Mouse (Mus musculus) kidney, adult 2 months (tissue): ENCODE measurements around the gene Sycp2l. TPM values are rescaled to one million over a fixed set of nuclear protein-coding genes. Genes with fewer than 3 reads are reported as not detected.

Experiments used
- DNase-seq: peaks from one replicate; pipeline ENCODE4 v3.0.0; 2021
- H3K27ac ChIP-seq: fragments of 200-500 bp; 2 replicates; pipeline ENCODE4 v1.5.1; 2012; ENCODE audit warnings: low read depth, low read length, control low read depth, inconsistent platforms; ENCODE audit not compliant: insufficient read depth
- H3K27me3 ChIP-seq: fragments of 200-500 bp; replicated peaks from 2 replicates; pipeline ENCODE4 v1.6.1; 2012; ENCODE audit warnings: mild to moderate bottlenecking, moderate library complexity, low read length, inconsistent platforms; ENCODE audit not compliant: control insufficient read depth, insufficient read depth
- H3K36me3 ChIP-seq: fragments of 200-500 bp; 2 replicates; pipeline ENCODE4 v1.6.1; 2012; ENCODE audit warnings: mild to moderate bottlenecking, moderate library complexity, low read length, inconsistent platforms; ENCODE audit not compliant: control insufficient read depth, insufficient read depth
- H3K4me1 ChIP-seq: fragments of 200-500 bp; 2 replicates; pipeline ENCODE4 v1.6.1; 2011; ENCODE audit warnings: low read length; ENCODE audit not compliant: control insufficient read depth, insufficient read depth
- H3K4me3 ChIP-seq: fragments of 200-500 bp; 2 replicates; pipeline ENCODE4 v1.5.1; 2011; ENCODE audit warnings: mild to moderate bottlenecking, low read depth, low read length, control low read depth; ENCODE audit not compliant: insufficient read depth
- CTCF ChIP-seq: fragments of 200-500 bp; conservative IDR thresholded peaks from 2 replicates; pipeline ENCODE4 v1.5.1; 2011; ENCODE audit warnings: low read depth, mild to moderate bottlenecking, control low read depth, low read length, moderate library complexity, mixed read lengths; ENCODE audit not compliant: insufficient read depth, insufficient read length
- POLR2A ChIP-seq: fragments of 200-500 bp; IDR thresholded peaks from one replicate; pipeline ENCODE4 v1.6.1; 2011; ENCODE audit warnings: low read depth, low read length, control low read depth
- WGBS: fragments of 180-500 bp; shearing (Covaris S2); methylation state at CpG from one replicate; pipeline ENCODE4 v1.1.7; 2018; 5-methylcytosine and 5-hydroxymethylcytosine counted together
- polyA plus RNA-seq: library from polyadenylated mRNA; depleted of rRNA; stranded (reverse); fragments of >200 nt; gene quantifications from 2 replicates; pipeline ENCODE4 v1.2.3, GENCODE M21; 2012

Gene Sycp2l
- polyA plus RNA-seq, 1 experiment, result not detected

DNA sequence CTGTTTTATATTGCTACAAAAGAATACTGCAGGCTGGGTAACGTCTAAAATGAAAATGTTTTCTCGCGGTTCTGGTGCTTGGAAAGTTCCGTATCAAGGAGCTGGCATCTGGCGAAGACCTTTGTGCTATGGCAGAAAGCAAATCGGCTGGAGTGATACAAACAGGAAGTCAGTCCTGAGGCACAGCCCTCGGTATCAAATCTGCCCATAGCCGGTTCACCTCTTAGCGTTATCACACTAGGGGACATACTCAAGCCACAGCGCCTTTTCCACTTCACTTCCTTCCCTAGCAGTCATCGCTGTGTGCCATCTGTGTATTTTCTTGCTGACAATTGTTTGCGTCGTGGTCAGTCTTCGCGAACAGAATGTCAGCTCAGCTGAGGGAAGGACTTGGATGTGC lies 15.8 kb upstream of the Sycp2l start:
- no peak for TF ChIP-seq CTCF
- no peak for TF ChIP-seq POLR2A

DNA sequence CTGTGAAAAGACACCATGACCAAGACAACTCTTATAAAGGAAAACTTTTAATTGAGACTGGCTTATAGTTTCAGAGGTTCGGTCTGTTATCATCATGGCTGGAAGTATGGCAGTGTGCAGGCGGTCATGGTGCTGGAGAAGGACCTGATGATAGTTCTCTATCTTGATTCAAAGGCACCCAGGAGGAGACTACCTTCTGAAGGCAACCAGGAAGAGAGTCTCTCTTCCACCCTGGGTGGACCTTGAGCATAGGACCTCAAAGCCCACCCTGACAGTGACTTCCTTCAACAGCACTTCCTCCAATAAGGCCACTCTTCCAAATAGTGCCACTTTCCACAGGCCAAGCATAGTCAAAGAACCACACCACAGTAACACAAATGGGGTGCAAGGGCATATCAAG lies 14.1 kb upstream of the Sycp2l start:
- DNase-seq, result no peak
- no peak for TF ChIP-seq CTCF
- no peak for TF ChIP-seq POLR2A
- no peaks in the 10 kb centered on the region for H3K36me3 ChIP-seq
- H3K27me3 ChIP-seq, result no peaks in the 10 kb centered on the region
- no peak overlapping the region for H3K27ac ChIP-seq
- 98% methylated on average over 2 of the region's 2 CpGs for WGBS
- no peaks in the 10 kb centered on the region for H3K4me1 ChIP-seq
- H3K4me3 ChIP-seq, result no peak overlapping the region

More for the DNA sequence above, 15.8 kb upstream of the Sycp2l start:
- WGBS, result 85% methylated on average over 15 of the region's 15 CpGs
- Histone ChIP-seq H3K4me3 (no peak overlapping the region), H3K27ac (no peak overlapping the region), H3K27me3 (no peaks in the 10 kb centered on the region; the same call in 1 of the 2 replicates), H3K4me1 (no peaks in the 10 kb centered on the region), H3K36me3 (no peaks in the 10 kb centered on the region)
- DNase-seq, result no peak

DNA sequence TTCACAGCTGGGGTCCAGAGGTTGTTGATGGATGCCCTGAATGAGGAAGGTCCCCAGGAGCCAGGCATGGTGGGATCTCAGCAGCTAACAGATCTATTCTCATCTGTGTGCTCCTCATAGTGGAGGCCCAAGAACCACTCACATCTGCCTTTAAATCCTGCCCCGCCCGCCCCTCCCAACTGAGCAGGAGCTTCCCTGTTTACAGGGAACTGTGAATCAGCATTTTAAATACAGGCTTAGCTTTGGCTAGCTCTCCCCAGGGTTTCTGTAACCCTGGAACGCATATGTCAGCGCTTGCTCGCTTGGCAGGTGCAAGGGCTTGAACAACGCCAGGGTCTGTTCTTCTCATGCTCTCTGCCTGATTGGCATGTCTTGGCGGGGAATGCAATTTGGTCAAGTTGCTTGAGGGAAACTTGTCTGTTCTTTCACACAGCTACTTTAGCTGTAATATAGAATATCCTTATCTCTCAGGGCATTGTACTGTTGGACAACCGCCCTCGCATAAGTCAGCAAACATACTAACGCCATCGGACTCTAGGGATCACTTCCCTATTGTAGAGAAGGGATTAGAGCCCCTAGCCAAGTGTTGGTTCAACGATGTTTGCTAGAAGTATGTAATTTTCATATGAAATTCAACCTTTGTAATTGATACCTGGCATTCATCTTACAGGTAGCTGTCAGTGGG lies 10.1 kb upstream of the Sycp2l start:
- H3K4me1 ChIP-seq, result no peaks in the 10 kb centered on the region
- no peak overlapping the region for H3K27ac ChIP-seq
- H3K27me3 ChIP-seq, result no peaks in the 10 kb centered on the region
- H3K36me3 ChIP-seq, result no peaks in the 10 kb centered on the region
- WGBS, result 85% methylated on average over 12 of the region's 12 CpGs
- DNase-seq, result no peak
- TF ChIP-seq POLR2A (no peak), CTCF (no peak)
- no peak overlapping the region for H3K4me3 ChIP-seq

DNA sequence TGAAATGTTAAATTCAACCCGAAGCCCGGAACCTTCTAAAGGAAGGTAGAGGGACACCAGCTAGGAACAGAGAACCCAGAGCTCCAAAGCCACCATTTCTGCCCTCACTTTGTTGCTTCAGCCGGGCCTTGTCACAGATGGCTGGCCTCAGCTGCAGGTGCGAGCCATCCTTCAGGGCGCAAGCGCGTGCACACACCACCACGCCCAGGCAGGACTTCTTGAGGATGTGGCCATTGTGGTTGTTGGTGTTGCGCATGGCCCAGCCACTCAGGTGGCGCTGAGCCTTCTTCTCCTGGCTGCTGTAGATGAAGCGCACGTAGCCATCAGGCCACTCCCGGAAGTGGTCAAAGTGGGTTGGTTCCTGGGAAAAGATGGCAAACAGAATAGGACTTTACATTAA lies 8.6 kb upstream of the Sycp2l start:
- no peak for DNase-seq
- Histone ChIP-seq H3K27ac (no peak overlapping the region), H3K4me1 (no peaks in the 10 kb centered on the region), H3K36me3 (no peaks in the 10 kb centered on the region), H3K27me3 (no peaks in the 10 kb centered on the region), H3K4me3 (no peak overlapping the region)
- TF ChIP-seq POLR2A (no peak), CTCF (no peak)
- WGBS, result 91% methylated on average over 13 of the region's 13 CpGs

DNA sequence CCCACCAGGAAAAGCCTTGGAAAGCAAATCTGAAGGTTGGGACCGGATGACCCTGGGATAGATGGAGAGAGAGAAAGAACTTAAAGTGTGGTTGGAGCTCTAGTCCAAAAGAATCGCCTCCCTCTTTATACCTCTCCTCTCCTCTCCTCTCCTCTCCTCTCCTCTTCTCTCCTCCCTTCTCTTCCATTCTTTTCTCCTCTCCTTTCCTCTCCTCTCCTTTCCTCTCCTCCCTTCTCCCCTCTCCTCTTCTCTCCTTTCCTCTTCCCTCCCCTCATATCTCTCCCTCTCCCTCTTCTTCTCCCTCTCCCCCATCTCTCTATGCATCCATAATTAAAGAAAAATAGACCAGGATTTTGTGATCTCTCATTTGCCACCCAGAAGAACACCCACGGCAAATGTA lies 3.2 kb upstream of the Sycp2l start, which contains the start of gene Gcm2:
Gcm2 (minus strand) TSS at position 101 of the 400 bp plus-strand sequence.
- no peak for DNase-seq
- no peak within 1 kb of the TSS for H3K27ac ChIP-seq
- no peaks in the 10 kb centered on the region for H3K4me1 ChIP-seq
- 77% methylated on average over 3 of the region's 3 CpGs for WGBS
- H3K4me3 ChIP-seq, result no peak within 1 kb of the TSS
- no peaks in the 10 kb centered on the region for H3K36me3 ChIP-seq
- TF ChIP-seq POLR2A, result no peak
- no peak for TF ChIP-seq CTCF
- H3K27me3 ChIP-seq, result no peaks in the 10 kb centered on the region; the same call in 1 of the 2 replicates

DNA sequence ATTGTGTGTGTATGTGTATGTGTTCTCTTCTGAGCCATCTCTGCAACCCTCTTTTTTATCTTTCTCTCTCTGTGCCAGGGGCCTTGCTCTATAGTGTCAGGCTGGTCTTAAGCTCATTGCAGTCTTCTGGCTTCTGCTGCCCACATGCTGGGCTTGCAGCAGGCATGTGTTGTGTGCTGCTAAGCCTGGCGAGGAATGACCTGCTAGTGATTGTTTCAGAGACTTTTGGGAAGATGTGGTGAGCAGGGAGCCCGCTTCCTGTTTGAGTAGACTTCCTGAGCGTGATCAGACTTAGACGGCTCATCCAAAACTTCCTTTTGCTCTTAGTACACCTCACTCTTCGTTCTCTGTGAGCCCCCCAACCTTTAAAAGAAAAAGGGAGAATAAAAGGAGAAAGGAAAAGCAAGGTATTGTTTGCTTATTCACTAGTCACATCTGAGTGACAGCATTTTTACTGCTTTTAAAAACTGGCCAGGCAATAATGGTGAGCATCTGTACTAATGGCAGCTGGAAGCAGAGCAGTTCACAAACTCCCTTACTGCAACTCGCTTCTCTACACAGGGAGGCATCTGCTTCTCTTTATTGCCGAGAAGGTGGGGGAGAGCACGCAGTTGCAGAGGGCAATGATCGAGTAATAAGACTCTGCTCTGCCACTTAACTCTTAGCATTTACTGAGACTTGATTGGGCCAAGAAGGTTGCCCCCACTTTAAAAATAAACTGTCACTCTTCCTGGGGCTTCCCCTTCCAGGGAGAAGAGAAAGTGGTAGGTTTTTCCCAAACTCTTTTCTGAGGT lies 5.2 kb downstream of the Sycp2l start:
- no peak for TF ChIP-seq POLR2A
- no peak for TF ChIP-seq CTCF
- DNase-seq, result no peak
- H3K36me3 ChIP-seq, result no peaks in the 10 kb centered on the region
- no peak overlapping the region for H3K4me3 ChIP-seq
- H3K27ac ChIP-seq, result no peak overlapping the region
- 31% methylated on average over 9 of the region's 9 CpGs for WGBS
- H3K27me3 ChIP-seq, result no peaks in the 10 kb centered on the region
- no peaks in the 10 kb centered on the region for H3K4me1 ChIP-seq

DNA sequence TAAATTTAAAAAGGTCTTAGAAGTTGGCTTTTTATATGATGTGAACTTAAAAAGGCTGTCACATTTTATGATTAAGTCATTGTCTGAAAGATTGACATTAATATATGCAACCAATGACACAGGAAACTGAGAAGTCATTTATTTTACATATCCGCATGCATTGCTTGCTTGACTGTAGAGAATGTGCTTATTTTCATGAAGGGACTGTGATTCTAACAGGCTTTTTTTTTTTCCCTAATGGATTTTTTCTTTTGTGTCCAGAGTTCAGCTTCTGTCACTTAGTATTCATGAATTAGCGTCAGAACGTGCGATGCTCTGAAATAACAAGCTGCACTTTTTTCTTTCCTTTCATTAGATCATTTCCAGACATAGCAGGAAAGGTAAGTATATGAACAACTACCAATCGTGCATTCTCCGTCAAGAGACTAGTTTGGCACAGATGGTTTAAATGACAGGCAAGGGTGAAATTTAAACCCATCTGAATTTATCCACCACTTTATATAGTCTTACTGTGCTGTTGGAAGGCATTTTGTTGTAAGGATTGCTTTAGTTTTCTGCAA lies 9.6 kb downstream of the Sycp2l start:
- DNase-seq, result no peak
- WGBS, result 80% methylated on average over 6 of the region's 6 CpGs

More for the DNA sequence above, 9.6 kb downstream of the Sycp2l start:
- Histone ChIP-seq H3K27me3 (no peaks in the 10 kb centered on the region), H3K4me3 (no peak overlapping the region), H3K36me3 (no peaks in the 10 kb centered on the region), H3K27ac (no peak overlapping the region), H3K4me1 (no peaks in the 10 kb centered on the region)
- TF ChIP-seq CTCF (no peak), POLR2A (no peak)
